Mouse (Mus musculus) kidney, adult 2 months (tissue): Measurements from ENCODE around the gene Krt39.

Source experiments
- CTCF ChIP-seq: fragments of 200-500 bp; conservative IDR thresholded peaks from 2 replicates; pipeline ENCODE4 v1.5.1; 2011; ENCODE audit warnings: low read depth, mild to moderate bottlenecking, control low read depth, low read length, moderate library complexity, mixed read lengths; ENCODE audit not compliant: insufficient read depth, insufficient read length
- POLR2A ChIP-seq: fragments of 200-500 bp; IDR thresholded peaks from one replicate; pipeline ENCODE4 v1.6.1; 2011; ENCODE audit warnings: low read depth, low read length, control low read depth

- TF ChIP-seq CTCF (no peak), POLR2A (no peak)
Measured at GRCm38 (mm10) chr11:99468566-99468965, 52.6 kb downstream of the Krt39 start.
